Mouse (Mus musculus): ENCODE results near the gene Tmem121b.

DNA sequence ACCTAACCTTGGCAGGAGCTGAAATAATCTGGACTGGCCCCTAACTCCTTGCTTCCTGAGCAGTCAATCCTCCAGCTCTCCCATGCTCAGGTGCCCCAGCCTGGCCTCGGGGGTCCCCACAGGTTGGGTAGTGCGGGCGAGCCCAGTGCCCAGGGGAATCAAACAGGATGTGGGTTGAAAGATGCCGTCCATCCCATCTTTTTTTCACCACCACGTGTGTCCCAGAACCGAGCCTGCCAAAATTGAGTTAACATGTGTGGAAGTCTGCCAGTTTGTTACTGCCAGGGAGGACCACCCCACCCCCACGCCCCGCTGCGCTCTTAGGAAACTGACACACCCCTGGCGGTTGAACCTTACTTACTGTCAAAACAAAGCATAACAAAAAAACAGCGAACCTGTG is 29.7 kb downstream of the Tmem121b start:
- TF ChIP-seq CHD2 (IDR thresholded peaks at IDR 0.05; ENCODE audit: low read depth, low read length) (no peak), HCFC1 (IDR thresholded peaks at IDR 0.05; ENCODE audit: borderline replicate concordance, insufficient read depth, low read length) (no peak), MAFK (IDR thresholded peaks at IDR 0.05; ENCODE audit: insufficient read depth, low read depth, low read length) (no peak)

Data from ES-E14 (cell line).